Mouse (Mus musculus) hindbrain, embryonic 10.5 days (tissue): Measurements from ENCODE around the gene 1700109H08Rik. TPM values are rescaled to one million over a fixed set of nuclear protein-coding genes. Genes with fewer than 3 reads are reported as not detected.
A peak's percentile ranks its signal among the peaks of the same experiment; 100 is the strongest.
"Not testable (repeated sequence)": the region's sequence is repeated elsewhere in the genome, so short reads cannot be mapped to it uniquely, and the experiment has no call there.

Experiments
- DNase-seq: peaks from one replicate; pipeline ENCODE4 v3.0.0-alpha.2; 2017; ENCODE audit warnings: low spot score
- H3K27ac ChIP-seq: fragments of 300-500 bp; sonication (generic); 2 replicates; pipeline ENCODE4 v1.5.1; 2016; ENCODE audit warnings: mild to moderate bottlenecking, moderate library complexity
- H3K27me3 ChIP-seq: fragments of 300-500 bp; sonication (generic); 2 replicates; pipeline ENCODE4 v1.6.1; 2016; ENCODE audit warnings: mild to moderate bottlenecking; ENCODE audit not compliant: poor library complexity, insufficient read depth, severe bottlenecking
- H3K36me3 ChIP-seq: fragments of 300-500 bp; sonication (generic); 2 replicates; pipeline ENCODE4 v1.6.1; 2016; ENCODE audit warnings: mild to moderate bottlenecking, moderate library complexity
- H3K4me1 ChIP-seq: fragments of 300-500 bp; sonication (generic); replicated peaks from 2 replicates; pipeline ENCODE4 v1.6.1; 2016; ENCODE audit warnings: mild to moderate bottlenecking
- H3K4me3 ChIP-seq: fragments of 300-500 bp; sonication (generic); 2 replicates; pipeline ENCODE4 v1.5.1; 2016; ENCODE audit warnings: mild to moderate bottlenecking, moderate library complexity
- H3K9me3 ChIP-seq: fragments of 300-500 bp; sonication (generic); 2 replicates; pipeline ENCODE4 v1.6.1; 2016; ENCODE audit warnings: mild to moderate bottlenecking, moderate library complexity
- WGBS: fragments of 180-500 bp; shearing (Covaris S2); methylation state at CpG from one replicate; pipeline ENCODE4 v1.1.7; 2016; 5-methylcytosine and 5-hydroxymethylcytosine counted together
- polyA plus RNA-seq: library from polyadenylated mRNA; unstranded; fragments of >200 nt; fragmentation: Nextera tagmentation; extraction: Ambion mirVana; gene quantifications from 2 replicates; pipeline ENCODE4 v1.2.1, GENCODE M21; 2016

Gene 1700109H08Rik
- 2.7 and 4.0 TPM in 2 replicates for polyA plus RNA-seq

- Histone ChIP-seq H3K4me3 (no peak within 1 kb of the TSS), H3K4me1 (no peaks in the 10 kb centered on the region), H3K27me3 (no peaks in the 10 kb centered on the region), H3K27ac (no peak within 1 kb of the TSS), H3K36me3 (peaks cover 100% of the 10 kb centered on the region), H3K9me3 (peaks cover 12% of the 10 kb centered on the region)
- WGBS, result 92% methylated on average over 4 of the region's 4 CpGs
- no peak for DNase-seq
These were observed at the start of gene 1700109H08Rik for GRCm38 (mm10) chr5:3571266-3571665. Gene 1700109H08Rik (plus strand): TSS chr5:3571566.

GRCm38 (mm10) chr5:3521741-3522140 lies 49.6 kb upstream of the 1700109H08Rik start:
- Histone ChIP-seq H3K36me3 (no peaks in the 10 kb centered on the region), H3K4me1 (peaks cover 7% of the 10 kb centered on the region), H3K27ac (no peak overlapping the region), H3K9me3 (no peaks in the 10 kb centered on the region), H3K4me3 (no peak overlapping the region), H3K27me3 (no peaks in the 10 kb centered on the region)
- WGBS, result 87% methylated on average over 12 of the region's 12 CpGs
- no peak for DNase-seq

- H3K9me3 ChIP-seq, result no peaks in the 10 kb centered on the region
- DNase-seq, result no peak
- H3K4me1 ChIP-seq, result peaks cover 18% of the 10 kb centered on the region
- H3K36me3 ChIP-seq, result no peaks in the 10 kb centered on the region
- H3K27me3 ChIP-seq, result no peaks in the 10 kb centered on the region
- no peak overlapping the region for H3K4me3 ChIP-seq
- no peak overlapping the region for H3K27ac ChIP-seq
- 91% methylated on average over 10 of the region's 10 CpGs for WGBS
These were observed 48.5 kb upstream of the 1700109H08Rik start for GRCm38 (mm10) chr5:3522826-3523225.

GRCm38 (mm10) chr5:3527041-3527691 lies 44.2 kb upstream of the 1700109H08Rik start:
- H3K36me3 ChIP-seq, result no peaks in the 10 kb centered on the region
- H3K27me3 ChIP-seq, result no peaks in the 10 kb centered on the region
- H3K9me3 ChIP-seq, result no peaks in the 10 kb centered on the region
- WGBS, result 25% methylated on average over 5 of the region's 5 CpGs
- no peak overlapping the region for H3K4me3 ChIP-seq
- H3K4me1 ChIP-seq, result peaks cover 19% of the 10 kb centered on the region
- peak overlapping the region; percentile 59 for H3K27ac ChIP-seq
- DNase-seq, result peak; percentile 74

- no peak overlapping the region for H3K27ac ChIP-seq
- no peak for DNase-seq
- no peaks in the 10 kb centered on the region for H3K36me3 ChIP-seq
- H3K4me1 ChIP-seq, result peaks cover 19% of the 10 kb centered on the region
- no peaks in the 10 kb centered on the region for H3K9me3 ChIP-seq
- H3K4me3 ChIP-seq, result no peak overlapping the region
- WGBS, result 79% methylated on average over 10 of the region's 10 CpGs
- no peaks in the 10 kb centered on the region for H3K27me3 ChIP-seq
These were observed 41.7 kb upstream of the 1700109H08Rik start for GRCm38 (mm10) chr5:3529585-3530189.

GRCm38 (mm10) chr5:3532048-3532447 lies 39.3 kb upstream of the 1700109H08Rik start:
- not testable (repeated sequence) for DNase-seq, H3K27me3 ChIP-seq, H3K9me3 ChIP-seq

GRCm38 (mm10) chr5:3536592-3537212 lies 34.7 kb upstream of the 1700109H08Rik start:
- H3K9me3 ChIP-seq, result no peaks in the 10 kb centered on the region
- no peaks in the 10 kb centered on the region for H3K4me1 ChIP-seq
- no peaks in the 10 kb centered on the region for H3K36me3 ChIP-seq
- H3K27ac ChIP-seq, result no peak overlapping the region
- DNase-seq, result no peak
- no peaks in the 10 kb centered on the region for H3K27me3 ChIP-seq
- 76% methylated on average over 3 of the region's 3 CpGs for WGBS
- H3K4me3 ChIP-seq, result no peak overlapping the region

More at GRCm38 (mm10) chr5:3532048-3532447, 39.3 kb upstream of the 1700109H08Rik start:
- H3K4me3 ChIP-seq, H3K36me3 ChIP-seq, H3K27ac ChIP-seq, H3K4me1 ChIP-seq: not testable (repeated sequence)

GRCm38 (mm10) chr5:3538505-3539472 lies 32.6 kb upstream of the 1700109H08Rik start:
- Histone ChIP-seq H3K27ac (no peak overlapping the region), H3K4me1 (no peaks in the 10 kb centered on the region), H3K27me3 (no peaks in the 10 kb centered on the region), H3K9me3 (peaks cover 3% of the 10 kb centered on the region; the same call in 1 of the 2 replicates), H3K36me3 (no peaks in the 10 kb centered on the region), H3K4me3 (no peak overlapping the region)
- DNase-seq, result no peak
- 72% methylated on average over 11 of the region's 11 CpGs for WGBS

GRCm38 (mm10) chr5:3541871-3542270 lies 29.5 kb upstream of the 1700109H08Rik start:
- 83% methylated on average over 6 of the region's 6 CpGs for WGBS

GRCm38 (mm10) chr5:3543629-3544479 lies 27.5 kb upstream of the 1700109H08Rik start, which contains the start of gene Fam133b:
Gene Fam133b (plus strand): TSS chr5:3543833.
- peak within 1 kb of the TSS; percentile 98 for H3K27ac ChIP-seq
- under 1% methylated on average over 80 of the region's 80 CpGs for WGBS
- peaks cover 15% of the 10 kb centered on the region for H3K4me1 ChIP-seq
- H3K9me3 ChIP-seq, result peaks cover 6% of the 10 kb centered on the region; the same call in 1 of the 2 replicates
- H3K27me3 ChIP-seq, result no peaks in the 10 kb centered on the region
- H3K4me3 ChIP-seq, result peak within 1 kb of the TSS; percentile 86
- peaks cover 24% of the 10 kb centered on the region for H3K36me3 ChIP-seq
- peak; percentile 96 for DNase-seq

More at GRCm38 (mm10) chr5:3541871-3542270, 29.5 kb upstream of the 1700109H08Rik start:
- Histone ChIP-seq H3K4me3 (no peak overlapping the region), H3K27ac (no peak overlapping the region), H3K4me1 (peaks cover 15% of the 10 kb centered on the region), H3K9me3 (peaks cover 6% of the 10 kb centered on the region; the same call in 1 of the 2 replicates), H3K36me3 (peaks cover 12% of the 10 kb centered on the region), H3K27me3 (no peaks in the 10 kb centered on the region)
- DNase-seq, result no peak

GRCm38 (mm10) chr5:3544480-3544769 lies 26.9 kb upstream of the 1700109H08Rik start:
- 10% methylated on average over 7 of the region's 7 CpGs for WGBS
- H3K27ac ChIP-seq, result peak overlapping the region; percentile 98

More at GRCm38 (mm10) chr5:3544480-3544769, 26.9 kb upstream of the 1700109H08Rik start:
- peaks cover 15% of the 10 kb centered on the region for H3K4me1 ChIP-seq
- H3K36me3 ChIP-seq, result peaks cover 26% of the 10 kb centered on the region
- no peaks in the 10 kb centered on the region for H3K27me3 ChIP-seq
- peaks cover 6% of the 10 kb centered on the region; the same call in 1 of the 2 replicates for H3K9me3 ChIP-seq
- H3K4me3 ChIP-seq, result peak overlapping the region; percentile 86
- DNase-seq, result no peak
